Mouse (Mus musculus) T-helper 17 cell (primary cell): ENCODE data around the gene Cbarp.

Source experiments
- in situ Hi-C, 2 experiments: fragments of 300-600 bp; cut with MboI, MseI; formaldehyde crosslinking; loops; 1 replicate in 1 of 2; 2 replicates in 1 of 2; pipeline ENCODE4 v1.15.1; 2025; ENCODE audit warnings: high pct_unique_total_duplicates in 2 of 2

The Cbarp gene

GRCm38 (mm10) chr10:80103032-80103431, 37.6 kb downstream of the Cbarp start:
- in situ Hi-C loops, result no loop called here

GRCm38 (mm10) chr10:80102216-80102915, 38.3 kb downstream of the Cbarp start:
- in situ Hi-C loops, result no loop called here

- in situ Hi-C loops, result no loop called here
Observed at GRCm38 (mm10) chr10:80100982-80101381, 39.7 kb downstream of the Cbarp start.

- in situ Hi-C loops, result no loop called here
Observed at GRCm38 (mm10) chr10:80098630-80099029, 42.0 kb downstream of the Cbarp start.

GRCm38 (mm10) chr10:80097275-80097674, 43.4 kb downstream of the Cbarp start:
- in situ Hi-C loops, result no loop called here

- in situ Hi-C loops, result no loop called here
Observed at GRCm38 (mm10) chr10:80095547-80095946, 45.1 kb downstream of the Cbarp start.

GRCm38 (mm10) chr10:80094684-80095083, 46.0 kb downstream of the Cbarp start:
- in situ Hi-C loops, result no loop called here

GRCm38 (mm10) chr10:80094085-80094484, 46.5 kb downstream of the Cbarp start:
- in situ Hi-C loops, result no loop called here

GRCm38 (mm10) chr10:80092690-80093089, 47.9 kb downstream of the Cbarp start:
- in situ Hi-C loops, result no loop called here

GRCm38 (mm10) chr10:80091527-80091926, 49.1 kb downstream of the Cbarp start:
- in situ Hi-C loops, result no loop called here

- in situ Hi-C loops, result no loop called here
Observed at GRCm38 (mm10) chr10:80089146-80089545, 51.5 kb downstream of the Cbarp start.

GRCm38 (mm10) chr10:80087483-80087882, 53.2 kb downstream of the Cbarp start:
- in situ Hi-C loops, result no loop called here

- in situ Hi-C loops, result no loop called here
Observed at GRCm38 (mm10) chr10:80086847-80087246, 53.8 kb downstream of the Cbarp start.

GRCm38 (mm10) chr10:80084817-80085487, 55.7 kb downstream of the Cbarp start:
- in situ Hi-C loops, result no loop called here

- in situ Hi-C loops, result no loop called here
Observed at GRCm38 (mm10) chr10:80081075-80081474, 59.6 kb downstream of the Cbarp start.
